Mouse (Mus musculus) embryo, embryonic 9.5 days (tissue): ENCODE results near the gene Gcm1.

Experiments used
- DNase-seq: peaks from one replicate; pipeline ENCODE4 v3.0.0-alpha.2; 2017; ENCODE audit errors: extremely low spot score

Gene Gcm1

GRCm38 (mm10) chr9:78051677-78052076 lies at the start of gene Gcm1:
Gene Gcm1, plus strand, starts transcription at chr9:78051924.
- no peak for DNase-seq

- DNase-seq: no peak
Measured at GRCm38 (mm10) chr9:78003278-78003677, 48.4 kb upstream of the Gcm1 start.

GRCm38 (mm10) chr9:78005481-78005880 lies 46.2 kb upstream of the Gcm1 start:
- peak; percentile 17 for DNase-seq

GRCm38 (mm10) chr9:78006209-78007001 lies 45.3 kb upstream of the Gcm1 start:
- DNase-seq: peak; percentile 67

DNA sequence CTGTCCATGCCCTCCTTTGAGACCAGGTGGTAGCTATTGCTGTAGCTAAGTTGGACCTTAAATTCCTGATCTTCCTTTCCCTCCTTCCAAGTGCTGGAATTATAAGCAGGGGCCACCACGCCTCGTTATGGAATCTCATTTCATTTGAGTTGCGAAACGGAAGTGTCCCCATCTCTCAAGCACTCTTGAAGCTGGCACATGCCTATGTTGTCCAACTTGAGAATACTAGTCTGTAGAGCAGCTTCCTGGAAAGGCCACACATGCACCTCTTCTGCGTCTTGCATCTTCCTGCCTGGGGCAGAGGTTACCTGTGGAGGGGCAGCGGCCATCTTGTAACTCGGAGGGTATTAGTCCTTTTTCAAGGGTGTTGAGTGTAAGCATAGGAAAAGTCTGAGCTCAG lies 42.3 kb upstream of the Gcm1 start:
- DNase-seq: no peak

DNA sequence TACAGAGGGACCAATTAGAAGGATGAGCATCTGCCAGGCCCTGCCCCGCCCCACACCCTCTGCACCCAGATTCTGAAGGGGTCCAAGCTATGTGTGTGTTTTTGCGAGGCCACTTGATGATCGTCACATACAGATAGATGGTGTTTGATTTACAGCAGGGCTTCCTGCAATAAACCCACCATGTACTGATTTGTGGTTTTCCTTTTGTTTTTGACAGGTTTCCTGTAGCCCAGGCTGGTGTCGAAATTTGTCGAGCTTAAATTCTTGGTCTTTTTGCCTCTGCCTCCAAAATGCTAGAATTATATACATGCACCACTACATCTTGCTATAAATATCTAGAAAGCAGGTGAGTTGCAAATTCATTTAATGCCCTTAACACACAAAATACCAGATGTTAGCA lies 41.5 kb upstream of the Gcm1 start:
- DNase-seq: no peak

- no peak for DNase-seq
Measured at GRCm38 (mm10) chr9:78010707-78011106, 41.0 kb upstream of the Gcm1 start.

DNA sequence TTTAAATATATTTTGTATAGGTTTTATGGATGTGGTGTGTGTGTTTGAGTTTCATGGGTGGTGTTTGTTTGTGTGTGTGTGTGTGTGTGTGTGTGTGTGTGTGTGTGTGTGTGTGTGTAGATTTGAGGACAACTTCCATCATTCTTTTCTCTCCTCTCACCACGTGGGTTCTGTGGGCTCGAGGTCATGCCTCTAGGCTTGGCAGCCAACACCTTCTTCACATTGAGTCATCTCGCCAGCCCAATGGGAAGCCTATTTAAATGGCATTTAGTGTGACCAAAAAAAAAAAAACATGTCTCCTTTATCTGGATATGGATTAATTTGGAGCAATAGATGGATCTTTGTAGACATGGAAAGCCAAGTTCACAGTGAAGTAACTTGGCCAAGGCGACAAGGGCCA lies 39.7 kb upstream of the Gcm1 start:
- no peak for DNase-seq

- no peak for DNase-seq
Measured at GRCm38 (mm10) chr9:78012681-78013080, 39.0 kb upstream of the Gcm1 start.

DNA sequence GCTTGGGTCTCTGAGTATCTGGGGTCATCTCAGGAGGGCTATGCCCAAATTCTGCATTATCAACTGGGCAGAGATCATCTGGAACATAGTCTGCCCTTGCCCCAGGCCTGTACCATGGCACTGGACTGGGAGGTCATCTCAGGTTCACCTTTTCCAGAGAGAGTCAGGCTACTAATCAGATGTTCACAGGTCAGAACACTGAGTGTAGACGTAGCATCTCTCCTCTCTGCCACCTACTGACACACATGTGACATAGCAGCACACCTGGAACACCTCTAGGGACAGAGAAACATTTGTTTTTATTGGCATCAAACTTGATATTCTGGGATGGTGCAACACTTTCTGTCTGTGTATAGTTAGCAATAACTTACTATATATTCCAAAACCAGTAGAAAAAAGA lies 37.9 kb upstream of the Gcm1 start:
- DNase-seq: no peak

DNA sequence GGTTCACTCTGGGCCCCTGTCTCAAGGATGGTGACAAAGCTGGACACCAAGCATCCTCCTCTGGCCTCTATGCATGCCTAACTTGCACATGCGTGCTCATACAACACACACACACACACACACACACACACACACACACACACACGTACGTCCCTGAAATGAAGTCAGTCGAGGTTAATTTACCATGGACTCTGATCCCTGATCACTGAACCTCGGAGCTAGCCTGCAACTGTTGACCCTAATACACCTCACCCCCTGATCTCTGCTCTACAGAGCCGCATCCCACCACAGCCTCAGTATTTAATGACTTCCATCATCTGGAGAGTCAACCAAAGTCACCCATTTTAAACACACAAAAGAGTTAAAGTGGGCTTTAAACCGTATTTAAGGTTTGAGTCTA lies 35.9 kb upstream of the Gcm1 start:
- DNase-seq: no peak

DNA sequence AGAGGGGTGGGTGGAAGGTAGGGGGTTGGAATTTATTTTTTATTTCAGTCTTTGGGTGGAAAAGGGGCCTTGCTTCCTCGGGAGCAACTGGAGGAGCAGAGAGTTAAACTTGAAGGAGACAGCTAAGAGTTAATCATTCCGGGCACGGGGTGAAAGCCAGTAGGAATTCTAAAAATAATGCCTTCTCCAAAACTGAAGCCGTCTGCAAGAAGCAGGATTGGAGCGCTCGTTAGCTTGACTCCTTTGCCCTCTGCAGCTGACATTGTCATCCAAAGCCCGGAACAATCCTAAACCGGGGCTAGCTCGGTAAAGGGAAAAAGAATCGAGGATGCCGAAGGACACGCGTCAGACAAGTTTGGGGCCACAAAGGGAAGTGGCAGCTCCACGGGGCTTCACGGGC lies 35.4 kb upstream of the Gcm1 start:
- DNase-seq: no peak

- DNase-seq: peak; percentile 56
Measured at GRCm38 (mm10) chr9:78021256-78021655, 30.5 kb upstream of the Gcm1 start.

GRCm38 (mm10) chr9:78022187-78022945 lies 29.4 kb upstream of the Gcm1 start:
- DNase-seq: no peak

DNA sequence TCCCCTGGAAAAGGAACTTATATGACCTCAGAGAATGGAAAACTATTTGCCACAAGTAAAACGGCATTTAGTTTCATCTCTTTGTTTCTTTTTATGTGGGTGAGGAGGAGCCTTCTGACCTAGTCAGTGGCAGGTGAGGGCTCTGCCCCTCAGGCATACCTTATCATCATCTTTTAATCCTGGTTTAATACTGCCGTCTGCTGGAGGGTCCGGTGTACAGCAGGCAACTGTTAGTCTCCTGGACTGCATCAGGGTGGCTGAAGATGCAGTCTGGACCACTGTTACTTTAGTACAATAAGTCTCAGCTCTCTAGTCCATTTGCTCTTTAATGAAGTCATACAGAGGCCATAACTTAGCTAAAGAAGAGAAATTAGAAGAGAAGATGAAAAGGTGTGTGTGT lies 26.9 kb upstream of the Gcm1 start:
- peak; percentile 68 for DNase-seq

- no peak for DNase-seq
Measured at GRCm38 (mm10) chr9:78027099-78027498, 24.6 kb upstream of the Gcm1 start.

- no peak for DNase-seq
Measured at GRCm38 (mm10) chr9:78030835-78031456, 20.8 kb upstream of the Gcm1 start.

- DNase-seq: no peak
Measured at GRCm38 (mm10) chr9:78032930-78033329, 18.8 kb upstream of the Gcm1 start.

- DNase-seq: no peak
Measured at GRCm38 (mm10) chr9:78035296-78035695, 16.4 kb upstream of the Gcm1 start.

DNA sequence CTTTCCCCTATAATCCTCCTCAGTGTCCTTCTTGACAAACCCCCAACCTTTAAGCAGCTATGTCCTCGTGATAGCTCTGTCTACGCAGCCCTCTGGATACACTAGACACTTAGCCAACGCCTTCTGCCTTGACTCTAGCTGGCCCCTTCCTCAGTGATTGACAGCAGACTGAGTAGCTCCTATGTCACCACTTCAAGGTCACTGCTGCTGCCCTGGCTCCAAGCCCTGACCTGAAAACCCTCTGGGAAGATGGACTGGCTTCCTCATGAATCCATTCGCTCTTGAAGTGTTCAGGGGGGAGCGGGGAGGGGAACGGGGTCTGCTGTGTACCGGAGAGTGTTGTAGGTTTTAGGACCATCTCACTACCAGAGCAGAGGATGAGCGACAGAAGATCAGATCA lies 15.9 kb upstream of the Gcm1 start:
- no peak for DNase-seq

DNA sequence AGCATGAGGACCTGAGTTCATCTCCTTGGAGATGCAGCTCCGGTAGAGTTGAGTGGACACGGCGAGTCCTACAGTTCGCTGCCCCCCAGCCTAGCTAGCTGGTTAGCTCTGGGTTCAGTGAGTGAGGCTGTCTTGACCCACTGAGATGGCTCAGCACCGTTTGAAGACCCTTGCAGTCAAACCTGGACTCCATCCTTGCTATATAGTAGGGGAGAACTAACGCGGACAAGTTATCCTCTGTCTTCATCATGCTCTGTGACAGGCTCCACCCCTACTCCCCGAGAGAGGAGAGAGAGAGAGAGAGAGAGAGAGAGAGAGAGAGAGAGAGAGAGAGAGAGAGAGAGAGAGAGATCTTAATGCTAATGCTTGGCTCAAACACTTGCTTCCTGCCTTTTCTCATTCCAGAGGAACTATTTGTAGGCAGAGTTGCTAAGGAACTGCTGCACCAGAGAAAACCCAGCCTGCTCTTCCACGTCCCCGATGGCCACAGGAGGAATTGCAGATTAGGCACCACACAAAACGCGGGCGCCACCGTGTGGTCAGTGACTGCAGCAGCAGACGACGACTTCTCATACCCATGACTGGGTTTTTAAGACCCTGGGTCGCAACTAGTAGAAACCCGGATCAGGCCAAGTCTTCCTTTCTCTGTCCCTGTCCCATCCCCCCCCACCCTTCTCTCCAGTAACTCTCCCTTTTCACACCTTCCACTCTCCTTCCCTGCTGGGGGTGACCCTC lies 12.8 kb upstream of the Gcm1 start:
- peak; percentile 73 for DNase-seq

GRCm38 (mm10) chr9:78045171-78045570 lies 6.6 kb upstream of the Gcm1 start:
- no peak for DNase-seq
